Mouse (Mus musculus) left cerebral cortex, postnatal 25 days (tissue): ENCODE results near the gene Vmn1r237. TPM values are rescaled to one million over a fixed set of nuclear protein-coding genes. Genes with fewer than 3 reads are reported as not detected.
A peak's percentile ranks its signal among the peaks of the same experiment; 100 is the strongest.

Experiments used
- DNase-seq, 2 experiments: peaks; one replicate each; pipeline ENCODE4 v3.0.0; 2022; ENCODE audit warnings: low spot score in 2 of 2, mixed read lengths in 1 of 2
- intact Hi-C: fragments of 180-260 bp; cut with DNase I; formaldehyde crosslinking; loops from one replicate; pipeline ENCODE4 v1.15.1; 2025
- microRNA-seq, 2 experiments: library from miRNA; unstranded; fragments of <30 nt; microRNA quantifications; one replicate each; pipeline ENCODE4 v1.2.0; 2022
- total RNA-seq, 2 experiments: library from RNA; stranded (reverse); gene quantifications; 2 replicates each; pipeline ENCODE4 v1.2.3; 2021

Vmn1r237 gene
- total RNA-seq: not detected

DNA sequence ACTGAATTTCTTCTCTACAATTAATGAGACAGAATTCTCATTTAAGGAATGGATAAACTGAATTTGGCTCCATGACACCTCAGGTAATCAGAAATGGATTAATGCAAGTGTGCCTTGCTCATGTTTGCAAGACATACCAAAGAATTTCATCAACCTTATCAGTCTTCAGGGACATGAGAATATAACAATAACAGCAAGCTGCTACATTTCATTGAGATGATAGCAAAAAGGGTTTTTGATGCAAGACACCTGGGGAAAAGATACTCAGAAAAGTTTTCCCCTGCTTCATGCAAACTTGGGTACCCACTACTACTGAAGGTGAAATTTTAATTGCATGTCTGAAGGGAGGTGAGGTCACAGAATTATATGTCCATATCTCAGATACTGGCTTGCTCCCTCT lies at the start of gene Vmn1r237:
TSS of gene Vmn1r237 (plus strand) at position 301 of the 400 bp plus-strand sequence.
- intact Hi-C loops: no loop called here

DNA sequence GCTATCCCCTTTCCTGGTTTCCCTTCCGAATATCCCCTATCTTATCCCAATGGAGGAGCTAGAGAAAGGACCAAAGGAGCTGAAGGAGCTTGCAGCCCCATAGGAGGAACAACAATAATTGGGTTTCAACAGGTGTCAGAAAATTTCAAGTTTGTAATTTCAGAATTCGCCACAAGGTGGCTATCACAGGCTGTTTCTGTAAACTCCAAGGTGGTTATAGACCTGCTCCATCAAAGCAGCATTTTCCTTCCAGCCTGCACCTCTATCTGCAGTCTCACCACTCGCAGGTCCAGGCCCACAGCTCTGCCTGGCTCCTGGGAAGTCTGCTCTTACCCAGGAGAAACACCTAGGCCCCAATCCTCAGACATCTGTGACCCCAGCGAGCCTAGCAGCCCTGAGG lies 39.6 kb upstream of the Vmn1r237 start:
- intact Hi-C loops: loop anchor here (1.0 to 5.0 kb wide), 3 partner anchors 110 to 244 kb away; partner anchors contain the start of gene Zfp677
- peak; percentile 64 to 79 for DNase-seq

More for the DNA sequence above, at the start of gene Vmn1r237:
- no peak for DNase-seq

- no peak for DNase-seq
- intact Hi-C loops: no loop called here
Measured at GRCm38 (mm10) chr17:21282642-21283041, 29.0 kb upstream of the Vmn1r237 start, which contains the start of gene Vmn1r236. TSS of gene Vmn1r236 (plus strand) at chr17:21282942.

GRCm38 (mm10) chr17:21284395-21284794 lies 27.3 kb upstream of the Vmn1r237 start:
- DNase-seq: no peak
- intact Hi-C loops: no loop called here

DNA sequence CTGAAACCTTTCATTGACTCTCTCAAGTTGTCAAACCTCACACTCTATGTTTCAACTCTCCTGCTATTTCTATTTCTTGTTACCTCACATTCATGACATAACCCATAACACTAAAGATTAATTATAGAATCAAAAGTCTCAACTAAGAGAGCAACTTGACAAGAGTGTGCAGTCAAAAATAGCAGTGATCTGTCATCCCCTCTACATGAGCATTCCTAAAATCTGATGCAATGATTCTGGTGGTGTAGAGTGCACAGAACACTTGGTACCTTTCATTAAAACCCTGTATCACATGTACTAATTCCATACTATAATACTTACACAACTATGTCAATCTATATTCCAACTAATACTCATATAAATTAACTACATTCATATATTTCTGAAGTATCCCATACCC lies 22.0 kb upstream of the Vmn1r237 start:
- intact Hi-C loops: no loop called here
- DNase-seq: no peak

Small RNA genes within 50 kb of the gene (microRNA-seq; reads per million reads assigned to microRNA genes)
- 0 reads per million in 2 experiments for gene Gm26384

Other genes with a start within 250 kb of the Vmn1r237 start
- not detected for gene Vmn1r234, start 85.8 kb upstream of the Vmn1r237 start, total RNA-seq
- gene Vmn1r235, start 55.5 kb upstream of the Vmn1r237 start, total RNA-seq: not detected
- gene Vmn1r236, start 28.9 kb upstream of the Vmn1r237 start, total RNA-seq: not detected
- gene Zfp677, start 71.9 kb downstream of the Vmn1r237 start, total RNA-seq: 1 to 10 TPM; 1.2 to 1.3 TPM
- 1 to 10 TPM in 1 of 2 experiments, under 1 TPM in 1; 0.64 to 1.0 TPM for gene Zfp54, start 111.4 kb downstream of the Vmn1r237 start, total RNA-seq
- 1 to 10 TPM; 4.0 to 4.6 TPM for gene Zfp51, start 138.5 kb downstream of the Vmn1r237 start, total RNA-seq
- 1 to 10 TPM; 4.0 to 4.7 TPM for gene Zfp53, start 177.1 kb downstream of the Vmn1r237 start, total RNA-seq
- gene Zfp52, start 223.7 kb downstream of the Vmn1r237 start, total RNA-seq: 1 to 10 TPM; 6.0 to 6.3 TPM